Mouse (Mus musculus) midbrain, embryonic 10.5 days (tissue): ENCODE results near the gene Spsb3. TPM values are rescaled to one million over a fixed set of nuclear protein-coding genes. Genes with fewer than 3 reads are reported as not detected.

Source experiments
- polyA plus RNA-seq: library from polyadenylated mRNA; unstranded; fragments of >200 nt; fragmentation: Nextera tagmentation; extraction: Ambion mirVana; gene quantifications from 2 replicates; pipeline ENCODE4 v1.2.1, GENCODE M21; 2016

Spsb3 gene
- polyA plus RNA-seq, 1 experiment from 2014 or later: 46.6 TPM

Other genes with a start within 250 kb of the Spsb3 start
- 30.2 and 33.2 TPM in 2 replicates for gene Slc9a3r2, start 236.3 kb upstream of the Spsb3 start, polyA plus RNA-seq
- gene Npw, start 228.2 kb upstream of the Spsb3 start, polyA plus RNA-seq: not detected in 2 replicates
- gene Zfp598, start 217.0 kb upstream of the Spsb3 start, polyA plus RNA-seq: 21.7 and 24.3 TPM in 2 replicates
- 10.3 and 16.1 TPM in 2 replicates for gene Syngr3, start 196.7 kb upstream of the Spsb3 start, polyA plus RNA-seq
- gene Gfer, start 190.5 kb upstream of the Spsb3 start, polyA plus RNA-seq: 52.3 and 58.5 TPM in 2 replicates
- gene Noxo1, start 190.4 kb upstream of the Spsb3 start, polyA plus RNA-seq: 1.0 and 1.5 TPM in 2 replicates
- gene Tbl3, start 179.0 kb upstream of the Spsb3 start, polyA plus RNA-seq: 141 and 144 TPM in 2 replicates
- gene Rnf151, start 168.6 kb upstream of the Spsb3 start, polyA plus RNA-seq: 0.26 and 0.51 TPM in 2 replicates
- 1,457 and 1,841 TPM in 2 replicates for gene Rps2, start 168.5 kb upstream of the Spsb3 start, polyA plus RNA-seq
- gene Ndufb10, start 162.2 kb upstream of the Spsb3 start, polyA plus RNA-seq: 206 and 214 TPM in 2 replicates
- not detected in 2 replicates for gene Rpl3l, start 158.8 kb upstream of the Spsb3 start, polyA plus RNA-seq
- gene Msrb1, start 150.0 kb upstream of the Spsb3 start, polyA plus RNA-seq: 19.2 and 20.5 TPM in 2 replicates
- 0.43 and 0.51 TPM in 2 replicates for gene Hs3st6, start 133.7 kb upstream of the Spsb3 start, polyA plus RNA-seq
- gene Meiob, start 82.4 kb upstream of the Spsb3 start, polyA plus RNA-seq: 0.06 TPM in 1 of 2 replicates, not detected in the other
- gene Hagh, start 46.5 kb upstream of the Spsb3 start, polyA plus RNA-seq: 28.5 and 29.3 TPM in 2 replicates
- 18.4 and 19.6 TPM in 2 replicates for gene Fahd1, start 36.3 kb upstream of the Spsb3 start, polyA plus RNA-seq
- gene Igfals, start 20.6 kb upstream of the Spsb3 start, polyA plus RNA-seq: 0.31 TPM in 1 of 2 replicates, not detected in the other
- gene Nubp2, start 294 bp upstream of the Spsb3 start, polyA plus RNA-seq: 85.5 and 87.0 TPM in 2 replicates
- 28.9 and 33.9 TPM in 2 replicates for gene Eme2, start 8.4 kb downstream of the Spsb3 start, polyA plus RNA-seq
- gene Mrps34, start 8.5 kb downstream of the Spsb3 start, polyA plus RNA-seq: 94.7 and 98.1 TPM in 2 replicates
- gene Nme3, start 9.9 kb downstream of the Spsb3 start, polyA plus RNA-seq: 46.2 and 47.0 TPM in 2 replicates
- 40.1 and 53.9 TPM in 2 replicates for gene Mapk8ip3, start 50.3 kb downstream of the Spsb3 start, polyA plus RNA-seq
- 442 and 466 TPM in 2 replicates for gene Jpt2, start 74.0 kb downstream of the Spsb3 start, polyA plus RNA-seq
- gene Cramp1l, start 129.1 kb downstream of the Spsb3 start, polyA plus RNA-seq: 6.8 and 8.5 TPM in 2 replicates
- 27.0 and 34.9 TPM in 2 replicates for gene Ift140, start 129.4 kb downstream of the Spsb3 start, polyA plus RNA-seq
- 10.7 and 12.7 TPM in 2 replicates for gene Tmem204, start 196.9 kb downstream of the Spsb3 start, polyA plus RNA-seq
- gene Telo2, start 229.3 kb downstream of the Spsb3 start, polyA plus RNA-seq: 51.2 and 51.5 TPM in 2 replicates
- gene Ptx4, start 234.1 kb downstream of the Spsb3 start, polyA plus RNA-seq: not detected in 2 replicates
- 23.1 and 26.4 TPM in 2 replicates for gene Clcn7, start 246.7 kb downstream of the Spsb3 start, polyA plus RNA-seq